Mouse (Mus musculus) MEL (cell line): ENCODE results near the gene Gm2174. TPM values are rescaled to one million over a fixed set of nuclear protein-coding genes. Genes with fewer than 3 reads are reported as not detected.

ENCODE experiments used
- DNase-seq: peaks from one replicate; pipeline ENCODE4 v3.0.0; 2011; ENCODE audit warnings: low read depth, low spot score
- H3K27ac ChIP-seq: 2 replicates; pipeline ENCODE4 v1.5.1; 2012; ENCODE audit warnings: low read depth, mild to moderate bottlenecking, control low read depth, low read length, moderate library complexity; ENCODE audit not compliant: control insufficient read depth
- H3K27me3 ChIP-seq, 2 experiments: fragments of 150-350 bp in 1 of 2; sonication (generic) in 1 of 2; 2 replicates each; pipeline ENCODE4 v1.6.1; 2012; ENCODE audit warnings: low read length in 2 of 2, mild to moderate bottlenecking in 2 of 2, improper control_type of control experiment in 1 of 2, moderate library complexity in 1 of 2; ENCODE audit not compliant: insufficient read depth in 2 of 2, control insufficient read depth in 1 of 2
- H3K36me3 ChIP-seq, 2 experiments: 2 replicates each; pipeline ENCODE4 v1.6.1; 2012 to 2014; ENCODE audit warnings: low read length in 2 of 2, improper control_type of control experiment in 1 of 2, inconsistent platforms in 1 of 2, mild to moderate bottlenecking in 1 of 2; ENCODE audit not compliant: insufficient read depth in 2 of 2, control insufficient read depth in 1 of 2
- H3K4me1 ChIP-seq, 2 experiments: fragments of 150-350 bp in 1 of 2; sonication (generic) in 1 of 2; 2 replicates each; pipeline ENCODE4 v1.6.1; 2012; ENCODE audit warnings: low read length in 2 of 2, improper control_type of control experiment in 1 of 2, mild to moderate bottlenecking in 1 of 2; ENCODE audit not compliant: insufficient read depth in 2 of 2, control insufficient read depth in 1 of 2
- H3K4me3 ChIP-seq, 2 experiments: fragments of 150-350 bp in 1 of 2; sonication (generic) in 1 of 2; 2 replicates each; pipeline ENCODE4 v1.5.1; 2012; ENCODE audit warnings: low read depth in 2 of 2, low read length in 2 of 2, mild to moderate bottlenecking in 2 of 2, moderate library complexity in 2 of 2, control low read depth in 1 of 2, improper control_type of control experiment in 1 of 2; ENCODE audit not compliant: control insufficient read depth in 1 of 2, insufficient read depth in 1 of 2
- H3K79me2 ChIP-seq: 2 replicates; pipeline ENCODE4 v1.6.1; 2012; ENCODE audit warnings: mild to moderate bottlenecking, low read length, moderate library complexity; ENCODE audit not compliant: control insufficient read depth, poor library complexity, insufficient read depth
- H3K9ac ChIP-seq: 2 replicates; pipeline ENCODE4 v1.6.1; 2012; ENCODE audit warnings: low read depth, mild to moderate bottlenecking, control low read depth, low read length, moderate library complexity; ENCODE audit not compliant: control insufficient read depth, poor library complexity, severe bottlenecking
- H3K9me3 ChIP-seq: fragments of 150-350 bp; sonication (generic); replicated peaks from 2 replicates; pipeline ENCODE4 v1.6.1; 2012; ENCODE audit warnings: mild to moderate bottlenecking, low read length, improper control_type of control experiment, moderate library complexity; ENCODE audit not compliant: insufficient read depth
- CHD1 ChIP-seq: IDR thresholded peaks from 2 replicates; pipeline ENCODE4 v1.6.1; 2012; ENCODE audit warnings: low read depth, mild to moderate bottlenecking, inconsistent platforms, low read length, improper control_type of control experiment
- CHD2 ChIP-seq: IDR thresholded peaks from 2 replicates; pipeline ENCODE4 v1.6.1; 2011; ENCODE audit warnings: low read length, improper control_type of control experiment
- CTCF ChIP-seq, 3 experiments: IDR thresholded peaks in 2 of 3; conservative IDR thresholded peaks in 1 of 3; 2 replicates each; pipeline ENCODE4 v1.5.1; 2011 to 2012; ENCODE audit warnings: low read length in 3 of 3, low read depth in 2 of 3, mild to moderate bottlenecking in 2 of 3, improper control_type of control experiment in 1 of 3, inconsistent platforms in 1 of 3, mixed read lengths in 1 of 3, moderate library complexity in 1 of 3; ENCODE audit not compliant: control insufficient read depth in 1 of 3, insufficient read depth in 1 of 3, poor library complexity in 1 of 3, severe bottlenecking in 1 of 3
- ETS1 ChIP-seq: IDR thresholded peaks from 2 replicates; pipeline ENCODE4 v1.6.1; 2012; ENCODE audit warnings: low read depth, mild to moderate bottlenecking, inconsistent platforms, low read length, improper control_type of control experiment, moderate library complexity
- GABPA ChIP-seq: IDR thresholded peaks from 2 replicates; pipeline ENCODE4 v1.6.1; 2012; ENCODE audit warnings: low read depth, mild to moderate bottlenecking, inconsistent platforms, low read length, improper control_type of control experiment, moderate library complexity
- GATA1 ChIP-seq: IDR thresholded peaks from 2 replicates; pipeline ENCODE4 v1.6.1; 2011; ENCODE audit warnings: low read depth, low read length, improper control_type of control experiment
- HCFC1 ChIP-seq: IDR thresholded peaks from 2 replicates; pipeline ENCODE4 v1.6.1; 2012; ENCODE audit warnings: low read depth, mild to moderate bottlenecking, inconsistent platforms, low read length, improper control_type of control experiment, moderate library complexity
- JUND ChIP-seq: IDR thresholded peaks from 2 replicates; pipeline ENCODE4 v1.6.1; 2011; ENCODE audit warnings: low read depth, mild to moderate bottlenecking, improper control_type of control experiment, low read length
- MAFK ChIP-seq: IDR thresholded peaks from 2 replicates; pipeline ENCODE4 v1.6.1; 2011; ENCODE audit warnings: low read depth, mild to moderate bottlenecking, low read length, improper control_type of control experiment, borderline replicate concordance
- MXI1 ChIP-seq: IDR thresholded peaks from 2 replicates; pipeline ENCODE4 v1.6.1; 2011; ENCODE audit warnings: mild to moderate bottlenecking, low read depth, low read length, improper control_type of control experiment
- MYB ChIP-seq: IDR thresholded peaks from 2 replicates; pipeline ENCODE4 v1.6.1; 2011; ENCODE audit warnings: mild to moderate bottlenecking, low read depth, low read length, improper control_type of control experiment
- NRF1 ChIP-seq: IDR thresholded peaks from 2 replicates; pipeline ENCODE4 v1.6.1; 2014; ENCODE audit warnings: low read depth, mild to moderate bottlenecking, inconsistent platforms, low read length, improper control_type of control experiment, moderate library complexity; ENCODE audit not compliant: poor library complexity, insufficient read depth, severe bottlenecking
- POLR2A ChIP-seq, 2 experiments: IDR thresholded peaks; 2 replicates each; pipeline ENCODE4 v1.6.1; 2011 to 2012; ENCODE audit warnings: low read length in 2 of 2, mild to moderate bottlenecking in 2 of 2, control low read depth in 1 of 2, improper control_type of control experiment in 1 of 2, low read depth in 1 of 2, moderate library complexity in 1 of 2; ENCODE audit not compliant: control insufficient read depth in 1 of 2, insufficient read depth in 1 of 2, poor library complexity in 1 of 2
- POLR2AphosphoS2 ChIP-seq: IDR thresholded peaks from 2 replicates; pipeline ENCODE4 v1.6.1; 2011; ENCODE audit warnings: low read length, improper control_type of control experiment
- POLR2AphosphoS5 ChIP-seq: IDR thresholded peaks from 2 replicates; pipeline ENCODE4 v1.6.1; 2012; ENCODE audit warnings: low read depth, borderline replicate concordance, mild to moderate bottlenecking, inconsistent platforms, low read length, moderate library complexity, mixed read lengths
- TAL1 ChIP-seq: IDR thresholded peaks from 2 replicates; pipeline ENCODE4 v1.6.1; 2012; ENCODE audit warnings: mild to moderate bottlenecking, inconsistent platforms, low read length, moderate library complexity, mixed read lengths
- TBP ChIP-seq: IDR thresholded peaks from 2 replicates; pipeline ENCODE4 v1.8.0; 2011; ENCODE audit warnings: low read depth, low read length, improper control_type of control experiment
- TCF12 ChIP-seq: IDR thresholded peaks from 2 replicates; pipeline ENCODE4 v1.6.1; 2014; ENCODE audit warnings: low read depth, mild to moderate bottlenecking, inconsistent platforms, low read length, improper control_type of control experiment, moderate library complexity
- UBTF ChIP-seq: IDR thresholded peaks from 2 replicates; pipeline ENCODE4 v1.6.1; 2012; ENCODE audit warnings: low read depth, mild to moderate bottlenecking, inconsistent platforms, low read length, improper control_type of control experiment, moderate library complexity, borderline replicate concordance; ENCODE audit not compliant: insufficient read depth
- USF2 ChIP-seq, 2 experiments: IDR thresholded peaks; 2 replicates each; pipeline ENCODE4 v1.6.1; 2011 to 2012; ENCODE audit warnings: improper control_type of control experiment in 2 of 2, low read length in 2 of 2, borderline replicate concordance in 1 of 2, inconsistent platforms in 1 of 2, low read depth in 1 of 2, mild to moderate bottlenecking in 1 of 2; ENCODE audit not compliant: insufficient read depth in 1 of 2
- ZC3H11A ChIP-seq: IDR thresholded peaks from 2 replicates; pipeline ENCODE4 v1.6.1; 2012; ENCODE audit warnings: low read depth, mild to moderate bottlenecking, inconsistent platforms, low read length, improper control_type of control experiment
- ZKSCAN1 ChIP-seq: IDR thresholded peaks from 2 replicates; pipeline ENCODE4 v1.6.1; 2012; ENCODE audit warnings: low read depth, mild to moderate bottlenecking, inconsistent platforms, low read length, improper control_type of control experiment, moderate library complexity
- polyA plus RNA-seq, 2 experiments: library from polyadenylated mRNA; stranded (reverse) in 1 of 2; unstranded in 1 of 2; fragments of >175 nt in 1 of 2; fragments of >200 nt in 1 of 2; gene quantifications; 2 replicates each; pipeline versions ENCODE4 v1.2.1 to v1.2.4; 2012; ENCODE audit warnings: low replicate concordance in 2 of 2, low read depth in 1 of 2; ENCODE audit not compliant: insufficient read length in 2 of 2, insufficient read depth in 1 of 2, missing spikeins in 1 of 2
- total RNA-seq: library from RNA; depleted of rRNA; stranded (reverse); fragments of 300-350 nt; gene quantifications from 2 replicates; pipeline ENCODE4 v1.2.3, GENCODE M21; 2012

Gene Gm2174
- total and polyA plus RNA-seq, 3 experiments: 2.5 TPM; not detected in 2

- H3K9me3 ChIP-seq: no peaks in the 10 kb centered on the region
- H3K27ac ChIP-seq: no peak overlapping the region
- no peaks in the 10 kb centered on the region for H3K79me2 ChIP-seq
- H3K4me3 ChIP-seq: no peak overlapping the region
- H3K9ac ChIP-seq: no peak overlapping the region
- no peaks in the 10 kb centered on the region for H3K27me3 ChIP-seq
- DNase-seq: no peak
- no peaks in the 10 kb centered on the region for H3K4me1 ChIP-seq
- TF ChIP-seq CHD1: no peak
- no peak for TF ChIP-seq NRF1
- no peak for TF ChIP-seq ETS1
- no peak for TF ChIP-seq MXI1
- TF ChIP-seq MAFK: no peak
- TF ChIP-seq GABPA: no peak
- TF ChIP-seq USF2 (IDR thresholded peaks at IDR 0.05; ENCODE audit: borderline replicate concordance in 1 of 2, insufficient read depth in 1 of 2, low read depth in 1 of 2, low read length in 2 of 2): no peak
- TF ChIP-seq ZC3H11A: no peak
- TF ChIP-seq TCF12: no peak
- no peak for TF ChIP-seq CHD2
- no peak for TF ChIP-seq POLR2A (IDR thresholded peaks at IDR 0.05; ENCODE audit: control insufficient read depth in 1 of 2, insufficient read depth in 1 of 2, low read depth in 1 of 2, low read length in 2 of 2, poor library complexity in 1 of 2)
- TF ChIP-seq JUND: no peak
- no peak for TF ChIP-seq UBTF
- TF ChIP-seq POLR2AphosphoS5: no peak
- TF ChIP-seq TBP: no peak
- no peak for TF ChIP-seq POLR2AphosphoS2
- TF ChIP-seq GATA1: no peak
- no peak for TF ChIP-seq TAL1
- TF ChIP-seq ZKSCAN1: no peak
- TF ChIP-seq HCFC1: no peak
- TF ChIP-seq, all 39 proteins: peak for 0
- no peaks in the 10 kb centered on the region for H3K36me3 ChIP-seq
Measured at GRCm38 (mm10) chrX:56405482-56405881, 42.3 kb upstream of the Gm2174 start.

DNA sequence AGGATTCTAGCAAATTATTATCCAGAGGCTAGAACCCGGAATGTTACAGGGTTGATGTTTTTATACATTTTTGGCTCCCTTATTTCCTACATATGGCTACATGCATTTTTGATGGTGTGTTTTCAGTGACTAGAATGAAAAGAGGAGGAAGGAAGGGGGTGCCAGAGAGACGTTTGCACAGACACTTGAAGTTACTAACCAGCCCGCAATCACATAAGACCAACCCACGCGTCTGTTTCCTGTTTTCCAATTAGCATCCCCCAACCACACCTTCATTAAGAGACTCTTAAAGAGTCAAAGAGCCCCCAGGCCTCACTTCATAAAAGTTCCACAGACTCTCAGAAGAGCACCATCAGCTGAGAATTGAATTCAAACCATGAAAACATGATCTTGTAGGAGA lies 41.6 kb upstream of the Gm2174 start:
- Histone ChIP-seq H3K9ac (no peak overlapping the region), H3K27me3 (no peaks in the 10 kb centered on the region), H3K4me1 (no peaks in the 10 kb centered on the region), H3K9me3 (no peaks in the 10 kb centered on the region), H3K27ac (no peak overlapping the region), H3K36me3 (no peaks in the 10 kb centered on the region), H3K4me3 (no peak overlapping the region), H3K79me2 (no peaks in the 10 kb centered on the region)
- no peak for DNase-seq
- TF ChIP-seq MYB: no peak
- TF ChIP-seq JUND: no peak
- no peak for TF ChIP-seq CTCF (IDR thresholded peaks at IDR 0.05 in 2 of 3, conservative IDR thresholded peaks at IDR 0.05 in 1 of 3; ENCODE audit: control insufficient read depth in 1 of 3, insufficient read depth in 1 of 3, low read depth in 2 of 3, low read length in 3 of 3, poor library complexity in 1 of 3, severe bottlenecking in 1 of 3)
- no peak for TF ChIP-seq TBP
